Mouse (Mus musculus) testis, adult 2 months (tissue): ENCODE data around the gene Dennd2a. TPM values are rescaled to one million over a fixed set of nuclear protein-coding genes. Genes with fewer than 3 reads are reported as not detected.
A peak's percentile ranks its signal among the peaks of the same experiment; 100 is the strongest.

Experiments used
- H3K27ac ChIP-seq: fragments of 200-500 bp; 2 replicates; pipeline ENCODE4 v1.5.1; 2012; ENCODE audit warnings: low read depth, low read length; ENCODE audit not compliant: control insufficient read depth, insufficient read depth
- H3K27me3 ChIP-seq: fragments of 200-500 bp; 2 replicates; pipeline ENCODE4 v1.6.1; 2012; ENCODE audit warnings: mild to moderate bottlenecking, low read length, moderate library complexity; ENCODE audit not compliant: control insufficient read depth, insufficient read depth
- H3K36me3 ChIP-seq: fragments of 200-500 bp; 2 replicates; pipeline ENCODE4 v1.6.1; 2012; ENCODE audit warnings: mild to moderate bottlenecking, low read length; ENCODE audit not compliant: control insufficient read depth, insufficient read depth
- H3K4me1 ChIP-seq: fragments of 200-500 bp; 2 replicates; pipeline ENCODE4 v1.6.1; 2012; ENCODE audit warnings: low read length; ENCODE audit not compliant: control insufficient read depth, insufficient read depth
- H3K4me3 ChIP-seq: fragments of 200-500 bp; 2 replicates; pipeline ENCODE4 v1.5.1; 2012; ENCODE audit warnings: low read depth, mild to moderate bottlenecking, low read length, moderate library complexity, mixed read lengths; ENCODE audit not compliant: control insufficient read depth
- CTCF ChIP-seq: fragments of 200-500 bp; IDR thresholded peaks from 2 replicates; pipeline ENCODE4 v1.5.1; 2012; ENCODE audit warnings: low read depth, mild to moderate bottlenecking, inconsistent platforms, low read length, moderate library complexity; ENCODE audit not compliant: control insufficient read depth, insufficient read depth, insufficient replicate concordance
- POLR2A ChIP-seq: fragments of 200-500 bp; IDR thresholded peaks from 2 replicates; pipeline ENCODE4 v1.6.1; 2012; ENCODE audit warnings: low read depth, mild to moderate bottlenecking, inconsistent platforms, low read length, moderate library complexity; ENCODE audit not compliant: control insufficient read depth
- polyA plus RNA-seq: library from polyadenylated mRNA; depleted of rRNA; stranded (reverse); fragments of >200 nt; gene quantifications from 2 replicates; pipeline ENCODE4 v1.2.3, GENCODE M21; 2012

Gene Dennd2a
- polyA plus RNA-seq, 1 experiment, result 9.5 TPM

GRCm38 (mm10) chr6:39528671-39529535, 28.8 kb downstream of the Dennd2a start:
- TF ChIP-seq CTCF (no peak), POLR2A (no peak)
- H3K27ac ChIP-seq, result peak overlapping the region; percentile 71
- no peaks in the 10 kb centered on the region for H3K27me3 ChIP-seq
- H3K36me3 ChIP-seq, result no peaks in the 10 kb centered on the region
- H3K4me1 ChIP-seq, result peaks cover 2% of the 10 kb centered on the region; the same call in 1 of the 2 replicates
- H3K4me3 ChIP-seq, result no peak overlapping the region

GRCm38 (mm10) chr6:39527811-39528210, 29.9 kb downstream of the Dennd2a start:
- no peaks in the 10 kb centered on the region for H3K36me3 ChIP-seq
- H3K4me3 ChIP-seq, result no peak overlapping the region
- no peak overlapping the region for H3K27ac ChIP-seq
- TF ChIP-seq CTCF, result no peak
- no peak for TF ChIP-seq POLR2A
- no peaks in the 10 kb centered on the region for H3K27me3 ChIP-seq
- peaks cover 2% of the 10 kb centered on the region for H3K4me1 ChIP-seq

DNA sequence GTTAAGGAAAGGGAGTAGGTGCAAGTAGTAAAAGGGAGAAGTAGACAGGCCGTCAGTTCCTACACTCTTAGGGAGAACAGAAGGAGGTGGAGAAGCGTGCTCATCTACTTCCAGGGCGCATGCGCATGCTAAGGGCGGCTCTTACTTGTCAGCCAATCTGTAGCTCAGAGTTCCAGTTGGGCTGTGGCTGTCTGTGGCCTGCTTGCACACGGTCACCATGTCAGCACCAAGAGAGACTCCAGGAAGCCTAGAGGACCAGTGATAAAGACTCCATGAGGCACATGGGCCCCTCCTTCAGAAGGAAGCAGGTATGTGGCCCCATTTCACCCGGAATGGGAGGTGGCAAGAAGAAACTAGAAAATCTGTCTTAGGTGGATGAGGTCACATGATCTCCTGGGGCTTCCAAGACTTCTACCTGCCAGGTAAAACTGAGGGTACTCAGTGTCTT, 30.3 kb downstream of the Dennd2a start:
- Histone ChIP-seq H3K27ac (no peak overlapping the region), H3K4me3 (no peak overlapping the region)
- TF ChIP-seq POLR2A, result no peak
- TF ChIP-seq CTCF, result no peak

GRCm38 (mm10) chr6:39526797-39527196, 30.9 kb downstream of the Dennd2a start:
- TF ChIP-seq CTCF (no peak), POLR2A (no peak)
- Histone ChIP-seq H3K4me3 (no peak overlapping the region), H3K27me3 (no peaks in the 10 kb centered on the region), H3K36me3 (no peaks in the 10 kb centered on the region), H3K4me1 (peaks cover 2% of the 10 kb centered on the region), H3K27ac (no peak overlapping the region)

More for the DNA sequence above, 30.3 kb downstream of the Dennd2a start:
- no peaks in the 10 kb centered on the region for H3K27me3 ChIP-seq
- H3K4me1 ChIP-seq, result peaks cover 2% of the 10 kb centered on the region
- no peaks in the 10 kb centered on the region for H3K36me3 ChIP-seq

DNA sequence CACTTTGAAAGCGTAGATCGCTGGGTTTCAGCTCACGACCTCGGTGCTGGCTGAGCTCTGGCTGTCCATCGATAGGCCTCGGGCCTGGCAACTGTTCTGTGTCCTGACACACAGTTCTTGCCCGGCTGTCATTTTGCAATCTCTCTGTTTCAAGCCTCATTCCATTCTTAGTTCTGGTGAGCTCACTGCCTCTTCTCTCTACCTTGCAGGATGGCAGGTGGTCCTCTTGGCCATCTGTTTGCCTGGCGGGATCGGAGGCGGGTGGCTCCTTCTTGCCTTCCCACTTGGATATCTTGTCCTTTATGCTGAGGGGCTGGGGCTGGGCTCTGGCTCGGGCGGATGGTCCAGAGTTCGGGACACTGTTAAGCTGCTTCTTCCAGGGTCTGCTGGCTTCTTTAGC, 34.5 kb downstream of the Dennd2a start:
- Histone ChIP-seq H3K27ac (no peak overlapping the region), H3K27me3 (no peaks in the 10 kb centered on the region), H3K4me3 (no peak overlapping the region), H3K4me1 (peaks cover 2% of the 10 kb centered on the region), H3K36me3 (no peaks in the 10 kb centered on the region)
- TF ChIP-seq CTCF (no peak), POLR2A (no peak)

DNA sequence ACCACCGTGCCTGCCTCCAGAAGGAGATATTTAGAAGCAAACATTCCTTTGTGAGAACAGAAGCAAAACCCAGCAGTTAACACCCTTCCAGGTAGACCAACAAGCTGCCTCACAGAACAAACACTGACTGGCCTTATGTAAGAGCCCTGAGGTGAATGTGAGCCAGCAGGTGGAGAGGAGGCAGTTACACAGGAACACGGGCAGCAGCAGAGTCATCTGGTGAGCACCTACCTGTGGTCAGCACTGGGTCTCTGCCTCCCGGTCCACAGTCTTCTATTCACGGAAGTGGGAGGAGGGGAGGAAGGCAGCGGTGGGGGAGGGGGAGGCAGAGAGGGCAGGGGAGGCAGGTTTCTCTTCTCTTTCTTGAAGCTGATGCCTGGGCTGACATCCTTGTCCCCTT, 35.2 kb downstream of the Dennd2a start:
- Histone ChIP-seq H3K27me3 (no peaks in the 10 kb centered on the region), H3K27ac (no peak overlapping the region), H3K4me3 (no peak overlapping the region), H3K36me3 (no peaks in the 10 kb centered on the region), H3K4me1 (peaks cover 2% of the 10 kb centered on the region)
- TF ChIP-seq CTCF (no peak), POLR2A (no peak)

DNA sequence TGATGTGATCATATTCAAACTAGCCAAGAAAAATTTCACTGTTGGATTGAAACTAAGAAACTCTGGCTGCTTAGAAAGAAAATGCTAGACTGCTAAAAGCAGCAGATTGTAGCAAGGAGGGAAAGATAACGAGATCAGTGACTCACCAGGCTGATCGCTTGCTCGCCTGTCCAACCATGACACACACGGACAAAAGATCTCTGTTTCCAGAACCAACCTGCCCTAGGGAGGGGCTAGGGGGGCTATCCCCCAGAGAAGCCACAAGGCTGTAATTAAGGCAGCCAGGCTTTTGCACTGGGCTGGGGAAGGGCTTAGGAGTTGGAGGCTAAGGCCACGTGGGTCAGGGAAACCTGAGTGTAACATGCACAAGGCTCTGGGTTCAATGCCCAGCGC, 41.9 kb downstream of the Dennd2a start:
- Histone ChIP-seq H3K4me3 (no peak overlapping the region), H3K36me3 (no peaks in the 10 kb centered on the region), H3K27ac (peak overlapping the region; percentile 18; the same call in 1 of the 2 replicates), H3K4me1 (no peaks in the 10 kb centered on the region), H3K27me3 (no peaks in the 10 kb centered on the region)
- TF ChIP-seq CTCF (no peak), POLR2A (no peak)
